Mouse (Mus musculus) B cell, adult 62 days (primary cell): ENCODE results near the gene Olfr1275. TPM values are rescaled to one million over a fixed set of nuclear protein-coding genes. Genes with fewer than 3 reads are reported as not detected.

Experiments
- total RNA-seq: library from RNA; stranded (reverse); gene quantifications from 4 replicates; pipeline ENCODE4 v1.2.4, GENCODE M21; 2023

Olfr1275 gene
- total RNA-seq: not detected in 4 replicates

DNA sequence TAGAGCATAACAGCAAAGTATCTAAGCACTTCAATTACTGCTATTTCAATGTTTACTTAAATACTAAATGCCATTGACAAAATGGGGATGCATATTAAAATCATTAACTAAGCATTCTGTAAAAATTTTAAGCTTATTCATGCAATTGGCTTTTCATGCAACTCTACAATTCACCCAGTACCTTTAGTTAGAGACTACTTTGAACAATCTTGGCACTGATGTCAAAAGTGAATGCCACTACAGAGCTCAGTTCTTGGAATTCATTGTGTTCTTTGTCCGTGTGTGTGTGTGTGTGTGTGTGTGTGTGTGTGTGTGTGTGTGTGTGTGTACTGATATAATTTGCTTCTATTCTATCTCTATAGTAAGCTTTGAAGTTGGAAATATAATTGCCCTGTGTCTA, at the start of gene Olfr1275:
Gene Olfr1275 (minus strand): TSS at position 101 of the 400 bp plus-strand sequence.

DNA sequence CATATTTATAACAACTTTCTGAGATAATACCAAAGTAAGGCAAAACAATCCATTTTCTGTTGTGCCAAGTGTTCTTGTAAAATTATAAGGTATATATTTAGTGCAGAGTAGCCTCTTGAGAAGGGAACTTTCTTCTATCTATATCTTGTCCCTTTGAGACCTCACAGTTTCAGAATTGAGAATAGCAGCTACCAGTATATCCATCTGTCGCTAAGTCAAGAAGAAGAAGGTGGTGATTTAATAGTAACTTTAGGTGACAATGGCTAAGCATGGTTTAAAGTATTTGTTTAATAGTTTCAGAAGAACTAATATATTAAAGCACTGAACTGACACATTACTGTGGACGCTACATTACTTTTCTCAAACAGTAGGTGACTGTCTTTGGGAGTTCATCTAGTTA, 38.9 kb upstream of the Olfr1275 start, which contains the start of gene Olfr1277:
Gene Olfr1277 (minus strand): TSS at position 101 of the 400 bp plus-strand sequence.

DNA sequence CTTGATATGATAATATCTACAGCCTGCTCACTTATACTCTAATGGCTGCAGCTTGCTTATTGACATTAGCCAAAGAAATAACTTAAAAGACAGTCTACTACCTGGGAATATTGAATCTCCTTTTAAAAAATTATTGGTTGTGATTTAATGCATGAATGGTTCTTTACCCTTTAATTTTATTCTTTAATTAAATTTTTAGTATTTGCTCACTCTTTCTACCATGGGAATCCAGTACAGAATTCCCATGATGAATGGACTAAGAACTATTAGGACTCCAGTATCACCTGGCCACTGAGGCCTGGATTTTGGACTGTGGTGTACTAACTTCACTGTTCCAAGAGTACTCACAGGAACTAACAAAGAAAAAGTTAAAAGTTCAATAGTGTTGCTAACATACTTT, 19.1 kb upstream of the Olfr1275 start, which contains the start of gene Olfr1276:
Gene Olfr1276 (plus strand): TSS at position 301 of the 400 bp plus-strand sequence.

DNA sequence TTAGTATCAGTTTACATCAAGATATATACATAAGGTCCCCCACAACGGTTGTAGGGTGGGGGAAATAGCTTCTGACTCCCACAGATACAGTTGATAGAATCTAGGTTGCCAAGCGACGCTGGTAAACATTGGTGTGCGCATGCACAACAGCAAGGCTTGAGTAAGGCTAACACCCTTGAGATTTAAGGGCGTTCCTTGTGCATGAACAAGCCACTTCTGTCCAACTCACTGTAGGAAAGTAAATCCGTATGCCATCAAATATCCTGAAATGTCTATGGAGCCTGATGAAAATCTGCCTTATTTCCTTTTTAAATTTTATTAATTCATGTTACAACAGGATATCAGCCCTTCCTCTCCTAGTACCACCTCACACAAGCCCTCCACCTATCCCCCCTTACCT, 5.6 kb downstream of the Olfr1275 start, which contains the start of gene 4930430A15Rik:
Gene 4930430A15Rik (minus strand): TSS at position 101 of the 400 bp plus-strand sequence.

Other genes starting within 250 kb of the Olfr1275 start
- gene Gm13941, start 129.3 kb downstream of the Olfr1275 start, total RNA-seq: not detected in 4 replicates
- not detected in 4 replicates for gene Gm15130, start 82.3 kb downstream of the Olfr1275 start, total RNA-seq
- gene 4930430A15Rik, start 5.7 kb downstream of the Olfr1275 start, total RNA-seq: not detected in 4 replicates
- gene Olfr1276, start 19.2 kb upstream of the Olfr1275 start, total RNA-seq: not detected in 4 replicates
- gene Olfr1277, start 38.8 kb upstream of the Olfr1275 start, total RNA-seq: not detected in 4 replicates
- gene Olfr1278, start 54.9 kb upstream of the Olfr1275 start, total RNA-seq: not detected in 4 replicates
- not detected in 4 replicates for gene Olfr1279, start 65.3 kb upstream of the Olfr1275 start, total RNA-seq
- gene Olfr1280, start 78.7 kb upstream of the Olfr1275 start, total RNA-seq: not detected in 4 replicates
- not detected in 4 replicates for gene Olfr1281, start 91.2 kb upstream of the Olfr1275 start, total RNA-seq
- gene Olfr1282, start 100.8 kb upstream of the Olfr1275 start, total RNA-seq: not detected in 4 replicates
- gene Olfr1283, start 131.5 kb upstream of the Olfr1275 start, total RNA-seq: not detected in 4 replicates
- gene Olfr1284, start 140.2 kb upstream of the Olfr1275 start, total RNA-seq: not detected in 4 replicates
- gene Olfr1286, start 187.8 kb upstream of the Olfr1275 start, total RNA-seq: not detected in 4 replicates
- gene Olfr1287, start 213.9 kb upstream of the Olfr1275 start, total RNA-seq: not detected in 4 replicates
- not detected in 4 replicates for gene Olfr1288, start 238.8 kb upstream of the Olfr1275 start, total RNA-seq
- not detected in 4 replicates for gene Olfr1289, start 245.5 kb upstream of the Olfr1275 start, total RNA-seq